Mouse (Mus musculus): ENCODE measurements at regions not wholly inside any gene's neighbourhood (a gene's known extent, or its start where the extent isn't known, plus 50 kb on each side); places are given as distances from the start of the nearest gene placed in this dataset.

GRCm38 (mm10) chr6:84383141-84383540, 210.6 kb downstream of the Cyp26b1 start:
- Histone ChIP-seq H3K27me3 (no peaks in the 10 kb centered on the region), H3K36me3 (no peaks in the 10 kb centered on the region), H3K4me2 (replicated peaks) (no peak overlapping the region), H3K4me1 (no peaks in the 10 kb centered on the region), H3K4me3 (no peak overlapping the region), H3K27ac (no peak overlapping the region), H3K9me3 (no peaks in the 10 kb centered on the region), H3K9ac (no peak overlapping the region)
- no peak for ATAC-seq (ENCODE audit: insufficient number of reproducible peaks, insufficient read depth, low FRiP score, low TSS enrichment)
- WGBS = 82% methylated on average over 3 of the region's 3 CpGs

- H3K9me3 ChIP-seq = no peaks in the 10 kb centered on the region
- ATAC-seq (ENCODE audit: insufficient number of reproducible peaks, insufficient read depth, low FRiP score, low TSS enrichment) = no peak
- no peak overlapping the region for H3K4me3 ChIP-seq
- no peak overlapping the region for H3K27ac ChIP-seq
- 0 out of 2 replicates have a peak, but pooled peaks cover 2% of the 10 kb centered on the region for H3K27me3 ChIP-seq
- H3K9ac ChIP-seq = no peak overlapping the region
- H3K4me2 ChIP-seq (replicated peaks) = no peak overlapping the region
- 80% methylated on average over 10 of the region's 10 CpGs for WGBS
- H3K36me3 ChIP-seq = no peaks in the 10 kb centered on the region
- no peaks in the 10 kb centered on the region for H3K4me1 ChIP-seq
Observed at GRCm38 (mm10) chr6:84381571-84381970, 212.1 kb downstream of the Cyp26b1 start.

GRCm38 (mm10) chr6:84376666-84377065, 217.0 kb downstream of the Cyp26b1 start:
- Histone ChIP-seq H3K36me3 (no peaks in the 10 kb centered on the region), H3K27me3 (0 out of 2 replicates have a peak, but pooled peaks cover 3% of the 10 kb centered on the region), H3K9ac (no peak overlapping the region), H3K4me2 (replicated peaks) (no peak overlapping the region), H3K27ac (no peak overlapping the region), H3K4me3 (no peak overlapping the region), H3K4me1 (no peaks in the 10 kb centered on the region), H3K9me3 (no peaks in the 10 kb centered on the region)
- no peak for ATAC-seq (ENCODE audit: insufficient number of reproducible peaks, insufficient read depth, low FRiP score, low TSS enrichment)
- 77% methylated on average over 11 of the region's 11 CpGs for WGBS

- Histone ChIP-seq H3K9me3 (no peaks in the 10 kb centered on the region), H3K4me2 (replicated peaks) (no peak overlapping the region), H3K9ac (no peak overlapping the region), H3K27ac (no peak overlapping the region), H3K4me3 (no peak overlapping the region), H3K36me3 (no peaks in the 10 kb centered on the region), H3K4me1 (no peaks in the 10 kb centered on the region), H3K27me3 (0 out of 2 replicates have a peak, but pooled peaks cover 3% of the 10 kb centered on the region)
- WGBS = 14% methylated on average over 8 of the region's 8 CpGs
- no peak for ATAC-seq (ENCODE audit: insufficient number of reproducible peaks, insufficient read depth, low FRiP score, low TSS enrichment)
Observed at GRCm38 (mm10) chr6:84375498-84375897, 218.2 kb downstream of the Cyp26b1 start.

GRCm38 (mm10) chr6:84366365-84366764, 227.3 kb downstream of the Cyp26b1 start:
- whole genome bisulfite sequencing = 45% methylated on average over 6 of the region's 6 CpGs
- H3K4me1 ChIP-seq = no peaks in the 10 kb centered on the region; the same call in 1 of the 2 replicates
- no peaks in the 10 kb centered on the region for H3K36me3 ChIP-seq
- H3K27ac ChIP-seq = no peak overlapping the region
- no peak overlapping the region for H3K9ac ChIP-seq
- ATAC-seq (ENCODE audit: insufficient number of reproducible peaks, insufficient read depth, low FRiP score, low TSS enrichment) = no peak
- no peak overlapping the region for H3K4me2 ChIP-seq (replicated peaks)
- no peak overlapping the region for H3K4me3 ChIP-seq
- no peaks in the 10 kb centered on the region for H3K9me3 ChIP-seq
- no peaks in the 10 kb centered on the region for H3K27me3 ChIP-seq

GRCm38 (mm10) chr6:84365914-84366313, 227.8 kb downstream of the Cyp26b1 start:
- WGBS = 85% methylated on average over 4 of the region's 4 CpGs
- H3K9me3 ChIP-seq = no peaks in the 10 kb centered on the region
- H3K9ac ChIP-seq = no peak overlapping the region

GRCm38 (mm10) chr6:84364964-84365363, 228.7 kb downstream of the Cyp26b1 start:
- no peaks in the 10 kb centered on the region for H3K9me3 ChIP-seq
- no peak for ATAC-seq (ENCODE audit: insufficient number of reproducible peaks, insufficient read depth, low FRiP score, low TSS enrichment)
- no peak overlapping the region for H3K27ac ChIP-seq
- H3K4me3 ChIP-seq = no peak overlapping the region
- H3K4me1 ChIP-seq = no peaks in the 10 kb centered on the region; the same call in 1 of the 2 replicates
- no peaks in the 10 kb centered on the region for H3K36me3 ChIP-seq
- H3K4me2 ChIP-seq (replicated peaks) = no peak overlapping the region
- H3K9ac ChIP-seq = no peak overlapping the region
- WGBS = 7% methylated on average over 2 of the region's 2 CpGs
- H3K27me3 ChIP-seq = no peaks in the 10 kb centered on the region

More at GRCm38 (mm10) chr6:84365914-84366313, 227.8 kb downstream of the Cyp26b1 start:
- H3K4me2 ChIP-seq (replicated peaks) = no peak overlapping the region
- no peak for ATAC-seq (ENCODE audit: insufficient number of reproducible peaks, insufficient read depth, low FRiP score, low TSS enrichment)
- no peaks in the 10 kb centered on the region; the same call in 1 of the 2 replicates for H3K4me1 ChIP-seq
- H3K36me3 ChIP-seq = no peaks in the 10 kb centered on the region
- H3K4me3 ChIP-seq = no peak overlapping the region
- no peak overlapping the region for H3K27ac ChIP-seq
- no peaks in the 10 kb centered on the region for H3K27me3 ChIP-seq

- Histone ChIP-seq H3K9me3 (no peaks in the 10 kb centered on the region), H3K27ac (no peak overlapping the region), H3K4me1 (peaks cover 12% of the 10 kb centered on the region), H3K4me3 (no peak overlapping the region), H3K36me3 (no peaks in the 10 kb centered on the region), H3K4me2 (replicated peaks) (no peak overlapping the region), H3K9ac (no peak overlapping the region), H3K27me3 (no peaks in the 10 kb centered on the region)
- no peak for ATAC-seq (ENCODE audit: insufficient number of reproducible peaks, insufficient read depth, low FRiP score, low TSS enrichment)
- 65% methylated on average over 1 of the region's 1 CpGs for WGBS
Observed at GRCm38 (mm10) chr6:84362331-84362730, 231.4 kb downstream of the Cyp26b1 start.

- WGBS = 55% methylated on average over 10 of the region's 10 CpGs
- no peak for ATAC-seq (ENCODE audit: insufficient number of reproducible peaks, insufficient read depth, low FRiP score, low TSS enrichment)
- no peak overlapping the region for H3K4me3 ChIP-seq
Observed at GRCm38 (mm10) chr6:84357911-84358310, 235.8 kb downstream of the Cyp26b1 start.

GRCm38 (mm10) chr6:84353425-84354220, 240.1 kb downstream of the Cyp26b1 start:
- Histone ChIP-seq H3K9ac (no peak overlapping the region), H3K4me3 (no peak overlapping the region), H3K4me1 (peaks cover 9% of the 10 kb centered on the region; the same call in 1 of the 2 replicates), H3K9me3 (no peaks in the 10 kb centered on the region), H3K4me2 (replicated peaks) (no peak overlapping the region), H3K36me3 (no peaks in the 10 kb centered on the region), H3K27ac (no peak overlapping the region), H3K27me3 (no peaks in the 10 kb centered on the region)
- ATAC-seq (ENCODE audit: insufficient number of reproducible peaks, insufficient read depth, low FRiP score, low TSS enrichment) = no peak
- WGBS = 89% methylated on average over 6 of the region's 6 CpGs

More at GRCm38 (mm10) chr6:84357911-84358310, 235.8 kb downstream of the Cyp26b1 start:
- no peaks in the 10 kb centered on the region for H3K36me3 ChIP-seq
- no peak overlapping the region for H3K4me2 ChIP-seq (replicated peaks)
- no peaks in the 10 kb centered on the region for H3K27me3 ChIP-seq
- no peak overlapping the region for H3K9ac ChIP-seq
- H3K4me1 ChIP-seq = peaks cover 15% of the 10 kb centered on the region; the same call in 1 of the 2 replicates
- no peak overlapping the region for H3K27ac ChIP-seq
- H3K9me3 ChIP-seq = no peaks in the 10 kb centered on the region

GRCm38 (mm10) chr6:84344936-84345335, 248.8 kb downstream of the Cyp26b1 start:
- Histone ChIP-seq H3K4me1 (peaks cover 18% of the 10 kb centered on the region; the same call in 1 of the 2 replicates), H3K4me2 (replicated peaks) (no peak overlapping the region), H3K9ac (no peak overlapping the region), H3K9me3 (no peaks in the 10 kb centered on the region), H3K36me3 (no peaks in the 10 kb centered on the region), H3K27ac (no peak overlapping the region), H3K4me3 (no peak overlapping the region), H3K27me3 (no peaks in the 10 kb centered on the region)
- no peak for ATAC-seq (ENCODE audit: insufficient number of reproducible peaks, insufficient read depth, low FRiP score, low TSS enrichment)
- 49% methylated on average over 12 of the region's 12 CpGs for WGBS

- H3K27ac ChIP-seq = no peak overlapping the region
- no peak overlapping the region for H3K4me2 ChIP-seq (replicated peaks)
- H3K9me3 ChIP-seq = no peaks in the 10 kb centered on the region
- H3K4me1 ChIP-seq = no peaks in the 10 kb centered on the region
- no peak for ATAC-seq (ENCODE audit: insufficient number of reproducible peaks, insufficient read depth, low FRiP score, low TSS enrichment)
- H3K36me3 ChIP-seq = no peaks in the 10 kb centered on the region
- no peaks in the 10 kb centered on the region for H3K27me3 ChIP-seq
- 87% methylated on average over 10 of the region's 10 CpGs for WGBS
- no peak overlapping the region for H3K4me3 ChIP-seq
- H3K9ac ChIP-seq = no peak overlapping the region
Observed at GRCm38 (mm10) chr6:84333666-84334179, 260.0 kb downstream of the Cyp26b1 start.

Data from embryonic facial prominence, embryonic 12.5 days (tissue).